Mouse (Mus musculus): ENCODE measurements around the gene Tyk2.

Gene Tyk2

DNA sequence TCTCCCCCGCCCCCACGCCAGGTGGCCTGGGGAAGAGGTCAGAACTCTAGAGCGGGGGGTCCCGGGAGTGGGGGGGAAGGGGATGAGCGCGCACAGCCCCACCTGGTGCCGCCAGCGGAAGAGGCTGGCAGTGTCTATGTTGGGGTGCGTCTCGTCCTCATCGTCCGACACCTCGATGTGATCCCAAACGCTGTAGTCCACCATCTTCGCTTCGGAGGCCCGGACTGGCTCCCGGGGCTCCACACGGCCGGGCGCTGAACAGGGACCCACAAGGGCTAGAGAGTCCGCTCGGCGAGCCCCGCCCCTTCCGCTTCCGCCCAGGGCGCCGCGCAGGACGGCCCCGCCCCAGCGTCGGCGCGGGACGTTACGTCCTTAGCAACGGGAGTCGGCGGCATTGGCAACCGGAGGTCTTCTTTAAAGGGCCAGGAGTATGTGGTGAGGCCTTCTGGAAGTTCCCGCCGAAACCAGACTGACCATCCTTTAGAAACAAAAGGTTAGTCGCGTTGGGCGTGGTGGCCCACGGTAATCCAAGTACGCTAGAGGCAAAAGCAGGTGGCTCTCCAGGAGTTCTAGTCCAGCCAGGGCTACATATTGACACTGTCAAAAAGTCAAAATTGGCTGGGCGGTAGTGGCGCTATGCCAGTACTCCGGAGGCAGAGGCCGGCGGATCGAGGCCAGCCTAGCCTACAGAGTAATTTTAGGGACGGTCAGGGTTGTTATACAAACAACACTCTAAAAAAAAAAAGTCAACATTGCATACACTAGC is 18.8 kb upstream of the Tyk2 start, which contains the start of gene Cdc37:
Gene Cdc37, minus strand, starts transcription at position 329 of the 766 bp plus-strand sequence.
- peak; percentile 95 for DNase-seq (ENCODE audit: low read depth, low spot score)

DNA sequence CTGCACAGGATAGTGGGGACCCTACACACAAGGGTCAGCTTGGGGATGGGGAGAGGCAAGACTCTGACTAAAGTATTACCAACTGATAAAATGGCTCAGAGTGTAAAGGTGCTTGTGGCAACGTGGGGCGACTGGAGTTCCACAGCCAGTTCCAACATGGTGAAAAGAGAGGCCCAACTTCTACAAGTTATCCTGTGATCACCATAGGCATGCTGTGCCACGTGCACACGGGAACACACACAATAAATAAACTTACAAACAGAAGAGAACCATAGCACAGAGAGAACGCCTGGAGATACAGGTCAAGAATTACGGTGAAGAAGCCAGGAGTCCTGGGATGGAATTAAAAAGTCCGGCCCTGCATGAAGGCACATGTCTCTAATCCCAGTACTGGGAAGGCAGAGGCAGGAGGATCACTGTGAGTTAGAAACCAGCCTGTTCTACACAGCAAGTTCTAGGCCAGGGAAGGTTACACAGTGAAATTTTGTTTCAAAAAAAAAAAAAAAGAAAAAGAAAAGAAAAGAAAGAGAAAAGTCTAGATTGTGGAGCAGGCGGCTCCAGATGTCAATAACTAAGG is 18.1 kb upstream of the Tyk2 start:
- DNase-seq (ENCODE audit: low read depth, low spot score) = no peak

- DNase-seq (ENCODE audit: low read depth, low spot score) = no peak
Measured at GRCm38 (mm10) chr9:21148427-21148826, 17.4 kb upstream of the Tyk2 start.

GRCm38 (mm10) chr9:21146722-21147121 is 15.7 kb upstream of the Tyk2 start:
- no peak for DNase-seq (ENCODE audit: low read depth, low spot score)

- DNase-seq (ENCODE audit: low read depth, low spot score) = no peak
Measured at GRCm38 (mm10) chr9:21145431-21145830, 14.4 kb upstream of the Tyk2 start.

- no peak for DNase-seq (ENCODE audit: low read depth, low spot score)
Measured at GRCm38 (mm10) chr9:21144361-21144760, 13.3 kb upstream of the Tyk2 start.

DNA sequence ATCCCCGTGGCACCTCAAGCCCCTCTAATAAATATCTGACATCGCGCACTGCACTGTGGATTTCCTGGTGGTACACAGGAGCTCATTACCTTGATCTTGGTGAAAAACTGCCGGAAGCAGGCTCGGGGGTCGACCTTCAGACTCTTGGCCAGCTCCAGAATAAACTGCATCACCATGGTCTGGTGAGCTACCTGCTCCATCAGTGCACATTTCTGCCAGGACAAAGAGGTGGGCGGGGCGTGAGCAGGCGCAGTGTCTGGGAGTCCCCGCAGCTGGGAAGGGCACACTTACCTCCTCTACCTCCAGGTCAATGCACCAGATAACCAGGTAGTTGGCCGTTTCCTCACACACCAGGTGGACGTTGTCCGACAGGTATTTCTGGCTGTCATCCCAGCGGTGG is 10.9 kb upstream of the Tyk2 start:
- no peak for DNase-seq (ENCODE audit: low read depth, low spot score)

DNA sequence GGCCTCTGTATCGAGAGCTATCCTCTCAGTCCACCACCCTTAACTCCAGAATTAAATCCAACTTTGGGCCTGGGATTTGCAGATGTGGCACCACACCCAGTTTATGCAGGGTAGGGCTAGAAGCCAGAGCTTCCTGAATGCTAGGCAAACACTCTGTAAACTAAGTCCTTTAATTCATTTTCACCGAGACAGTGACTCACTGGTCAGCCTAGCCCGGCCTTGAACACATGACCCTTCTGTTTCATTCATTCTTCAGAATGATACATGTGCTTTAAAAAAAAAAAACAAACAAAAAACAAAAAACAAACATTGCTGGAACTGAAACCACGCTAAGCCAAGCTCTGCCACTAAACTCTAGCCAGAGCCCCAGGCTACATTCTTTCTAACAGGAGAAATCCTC is 7.3 kb upstream of the Tyk2 start:
- DNase-seq (ENCODE audit: low read depth, low spot score) = no peak

DNA sequence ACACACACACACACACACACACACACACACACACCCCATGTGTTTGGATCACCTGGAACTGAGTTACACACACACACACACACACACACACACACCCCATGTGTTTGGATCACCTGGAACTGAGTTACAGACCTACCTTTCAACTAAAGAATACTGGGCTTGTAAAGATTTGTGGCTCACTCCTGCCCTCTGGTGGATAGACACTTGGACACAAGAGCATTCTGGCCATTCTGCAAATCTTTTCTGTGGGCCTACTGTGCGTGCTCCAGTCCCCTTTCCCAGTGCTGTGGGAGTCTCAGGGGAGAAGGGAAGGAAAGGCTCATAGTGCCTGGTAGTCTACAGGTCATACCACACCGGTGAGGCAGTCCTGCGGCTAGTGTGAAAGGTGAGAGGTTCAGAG is 6.2 kb upstream of the Tyk2 start:
- peak; percentile 59 for DNase-seq (ENCODE audit: low read depth, low spot score)

GRCm38 (mm10) chr9:21136401-21136800 is 5.4 kb upstream of the Tyk2 start:
- no peak for DNase-seq (ENCODE audit: low read depth, low spot score)

DNA sequence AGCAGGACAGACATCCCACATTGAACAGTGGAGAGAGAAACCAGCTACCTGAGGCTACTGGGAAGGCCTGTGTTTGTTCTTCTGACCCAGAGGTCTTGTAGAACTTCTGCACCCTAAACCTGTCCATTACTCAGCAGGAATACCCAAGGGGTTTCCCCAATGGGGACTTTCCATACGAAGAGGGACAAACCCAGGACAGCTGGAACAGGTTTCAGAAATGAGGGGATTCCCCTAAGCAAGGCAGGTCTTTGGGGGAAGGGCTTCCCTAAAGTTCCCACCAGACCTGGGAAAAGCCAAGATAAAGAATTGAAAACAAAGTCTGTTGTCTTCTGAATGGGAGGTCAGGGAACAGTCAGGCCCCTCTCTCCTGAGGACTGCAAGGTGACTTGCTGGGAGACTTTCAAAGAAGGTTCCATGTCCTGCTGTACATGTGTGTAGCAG is 4.9 kb upstream of the Tyk2 start:
- DNase-seq (ENCODE audit: low read depth, low spot score) = no peak

DNA sequence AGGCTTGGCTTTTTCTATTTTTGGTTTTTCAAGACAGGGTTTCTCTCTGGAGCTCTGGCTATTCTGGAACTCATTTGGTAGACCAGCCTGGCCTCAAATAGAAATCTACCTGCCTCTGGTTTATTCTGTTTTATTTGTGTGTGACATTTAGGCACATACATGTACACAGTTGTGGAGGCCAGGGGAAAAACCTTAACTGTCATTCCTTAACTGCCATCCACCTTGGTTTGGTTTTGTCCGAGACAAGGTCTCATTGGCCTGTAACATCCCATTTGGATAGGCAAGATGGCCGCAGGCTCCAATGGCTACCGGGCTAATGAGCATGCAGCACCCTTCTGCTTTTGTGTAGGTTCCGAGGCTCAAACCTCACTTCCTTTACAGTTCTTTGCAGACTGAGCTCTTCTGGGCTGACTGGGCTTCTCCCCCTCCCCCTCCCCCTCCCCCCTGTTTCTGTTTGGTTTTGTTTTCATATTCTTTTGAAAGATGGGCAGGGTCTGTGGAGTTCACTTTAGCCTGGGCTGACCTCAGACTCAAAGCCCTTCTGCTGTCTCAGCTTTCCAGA is 4.4 kb upstream of the Tyk2 start:
- no peak for DNase-seq (ENCODE audit: low read depth, low spot score)

DNA sequence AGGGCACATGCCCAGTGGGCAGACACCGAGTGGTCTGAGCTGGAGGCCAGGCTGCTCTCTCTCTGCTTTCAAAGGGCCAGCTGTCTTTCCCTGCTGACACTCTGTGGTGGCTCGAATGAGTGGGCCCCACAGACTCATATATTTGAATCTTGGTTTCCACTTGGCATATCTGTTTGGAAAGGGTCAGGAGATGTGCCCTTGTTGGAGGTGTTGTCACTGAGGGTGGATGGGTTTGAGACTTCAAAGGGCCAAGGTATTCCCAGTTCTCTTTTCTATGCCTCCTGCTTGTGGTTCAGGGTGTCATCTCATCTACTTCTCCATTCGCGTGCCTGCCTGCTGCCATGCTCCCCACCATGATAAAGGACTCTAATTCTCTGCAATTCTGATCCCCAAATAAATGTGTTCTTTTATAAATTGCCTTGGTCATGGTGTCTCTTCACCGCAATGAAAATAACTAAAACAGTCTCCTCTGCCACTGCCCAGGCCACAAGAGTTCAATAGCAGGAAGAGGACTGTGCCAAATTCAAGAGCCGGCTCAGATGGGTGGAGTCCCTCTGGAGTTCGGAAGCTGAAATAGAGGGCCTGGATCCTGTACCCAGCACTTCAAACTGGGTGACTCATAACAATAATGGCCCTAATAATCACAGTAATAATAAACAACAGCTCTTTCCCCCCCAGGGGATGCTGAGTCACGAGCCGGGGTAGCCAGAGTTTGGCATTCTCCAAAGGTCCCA is 3.7 kb upstream of the Tyk2 start:
- no peak for DNase-seq (ENCODE audit: low read depth, low spot score)

GRCm38 (mm10) chr9:21133064-21133707 is 2.1 kb upstream of the Tyk2 start:
- no peak for DNase-seq (ENCODE audit: low read depth, low spot score)

DNA sequence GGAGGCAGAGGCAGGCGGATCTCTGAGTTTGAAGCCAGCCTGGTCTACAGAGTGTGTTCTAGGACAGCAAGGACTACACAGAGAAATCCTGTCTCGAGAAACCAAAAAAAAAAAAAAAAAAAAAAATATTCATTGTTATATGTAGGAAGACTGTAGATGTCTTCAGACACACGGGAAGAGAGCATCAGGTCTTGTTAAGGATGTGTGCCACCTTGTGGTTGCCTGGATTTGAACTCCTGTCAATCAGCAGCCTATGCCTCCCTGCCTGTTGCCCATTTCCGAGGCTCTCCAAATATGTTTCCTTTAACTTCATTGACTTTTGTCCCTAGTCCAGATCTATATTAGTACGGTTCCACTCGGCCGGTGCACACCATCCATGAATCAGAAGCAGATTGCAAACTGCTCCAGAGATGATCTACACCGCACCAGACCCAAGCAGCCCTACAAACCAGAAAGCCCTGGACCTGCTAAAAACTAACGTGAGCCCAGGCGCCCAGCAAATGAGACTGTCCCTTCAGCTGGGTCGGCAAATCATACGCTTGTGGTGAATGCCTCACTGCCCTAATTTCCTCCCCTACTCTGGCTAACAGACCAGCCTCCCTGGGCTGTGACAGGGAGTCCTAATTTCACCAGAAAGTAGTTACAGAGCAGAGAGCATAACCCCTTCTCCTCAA is 1.2 kb upstream of the Tyk2 start:
- no peak for DNase-seq (ENCODE audit: low read depth, low spot score)

GRCm38 (mm10) chr9:21126259-21126627 is 4.8 kb downstream of the Tyk2 start:
- DNase-seq (ENCODE audit: low read depth, low spot score) = no peak

- no peak for DNase-seq (ENCODE audit: low read depth, low spot score)
Measured at GRCm38 (mm10) chr9:21125502-21126258, 5.4 kb downstream of the Tyk2 start.

DNA sequence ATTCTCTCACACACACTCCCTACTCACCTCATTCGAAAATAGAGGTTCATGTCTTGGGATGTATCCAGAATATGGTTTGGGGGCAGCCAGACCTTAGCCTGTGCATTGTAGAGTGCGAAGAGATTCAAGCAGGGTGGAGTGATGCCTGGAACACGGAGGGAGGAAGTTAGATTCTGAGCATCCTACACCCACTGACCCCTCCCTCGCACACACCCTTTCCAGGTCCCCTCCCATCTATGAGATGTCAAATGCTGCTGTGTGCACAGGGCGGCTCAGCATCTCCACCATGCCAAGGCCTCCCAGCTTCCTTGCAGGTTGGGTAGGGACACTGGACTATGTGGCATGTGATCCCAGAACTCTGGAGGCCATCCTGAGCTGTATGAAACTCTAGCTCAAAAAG is 6.2 kb downstream of the Tyk2 start:
- DNase-seq (ENCODE audit: low read depth, low spot score) = no peak

DNA sequence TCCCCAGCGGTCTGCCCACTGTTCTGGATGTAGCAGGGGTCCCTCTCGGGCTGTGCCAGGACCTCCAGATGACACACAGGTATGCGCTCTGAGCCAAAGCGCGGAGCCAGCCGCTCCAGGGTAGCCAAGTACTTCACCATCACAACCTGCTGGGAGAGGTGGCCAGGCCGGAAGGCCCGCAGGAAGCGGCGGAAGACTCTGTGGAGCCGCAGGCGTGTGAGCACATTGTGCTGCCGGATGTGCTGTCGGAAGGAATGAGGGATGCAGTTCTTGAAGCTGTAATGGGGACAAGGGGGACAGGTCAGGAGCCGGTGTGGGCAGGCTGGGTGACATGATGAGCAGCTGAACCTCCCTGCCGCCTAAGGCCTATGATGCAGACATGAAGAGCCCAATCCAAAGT is 9.6 kb downstream of the Tyk2 start:
- DNase-seq (ENCODE audit: low read depth, low spot score) = no peak

DNA sequence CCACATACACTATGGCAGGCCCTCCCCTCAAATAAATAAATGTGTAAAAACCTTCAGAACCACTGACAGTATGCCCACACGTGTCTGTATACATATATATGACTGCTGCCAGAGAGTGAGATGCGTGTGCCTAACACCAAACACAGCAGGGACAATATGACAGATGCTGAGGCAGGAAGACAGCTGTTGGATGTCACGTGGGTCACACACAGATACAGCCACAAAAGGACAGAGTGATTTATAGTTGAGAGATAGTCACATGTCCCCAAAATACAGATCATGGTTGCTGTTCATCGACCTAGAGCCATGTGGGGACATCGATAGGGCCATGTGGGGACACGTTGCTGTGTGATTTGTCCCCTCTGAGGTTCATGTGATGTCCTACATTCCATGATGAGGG is 14.0 kb downstream of the Tyk2 start:
- no peak for DNase-seq (ENCODE audit: low read depth, low spot score)

DNA sequence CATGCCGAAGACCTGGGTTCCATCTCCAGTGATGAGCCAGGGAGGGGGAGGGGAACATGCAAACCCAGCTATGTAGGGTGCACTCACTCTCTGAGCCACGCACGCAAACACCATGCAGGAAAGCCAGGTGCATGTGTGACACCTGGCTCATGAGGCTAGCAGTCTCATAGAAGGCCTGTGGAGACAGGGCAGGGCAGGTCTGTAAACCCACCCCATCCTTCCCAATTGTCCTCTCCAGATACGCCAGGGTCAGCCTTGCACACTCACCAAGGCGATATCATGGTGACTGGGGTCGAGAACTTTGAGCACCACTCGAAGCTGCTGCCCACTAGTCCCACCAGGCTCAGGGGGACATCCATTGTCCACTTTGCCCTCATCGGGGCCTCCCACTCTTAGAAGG is 15.9 kb downstream of the Tyk2 start:
- no peak for DNase-seq (ENCODE audit: low read depth, low spot score)

All from mesoderm, embryonic 11.5 days (tissue).